Mouse (Mus musculus) liver, embryonic 14.5 days (tissue): ENCODE measurements around the gene Pfkp. TPM values are rescaled to one million over a fixed set of nuclear protein-coding genes. Genes with fewer than 3 reads are reported as not detected.

Experiments used
- ATAC-seq: fragments of 200-750 bp; cut with Nextera tagmentation; 2 replicates; pipeline ENCODE4 v1.8.0; 2017; ENCODE audit warnings: moderate number of reproducible peaks, mild to moderate bottlenecking, moderate library complexity; ENCODE audit not compliant: insufficient read depth
- DNase-seq, 3 experiments: peaks; one replicate each; pipeline ENCODE4 v3.0.0-alpha.2; 2012 to 2013; ENCODE audit warnings: low read depth in 3 of 3, low spot score in 3 of 3
- H3K27ac ChIP-seq: fragments of 300-500 bp; sonication (generic); 2 replicates; pipeline ENCODE4 v1.5.1; 2014; ENCODE audit warnings: moderate library complexity, mild to moderate bottlenecking, control low read depth, inconsistent platforms
- H3K27me3 ChIP-seq: fragments of 300-500 bp; sonication (generic); 2 replicates; pipeline ENCODE4 v1.6.1; 2014; ENCODE audit warnings: mild to moderate bottlenecking, low read length, moderate library complexity; ENCODE audit not compliant: control insufficient read depth, insufficient read depth
- H3K36me3 ChIP-seq: fragments of 300-500 bp; sonication (generic); replicated peaks from 2 replicates; pipeline ENCODE4 v1.6.1; 2014; ENCODE audit warnings: low read depth; ENCODE audit not compliant: control insufficient read depth, insufficient read depth
- H3K4me1 ChIP-seq, 2 experiments: fragments of 200-500 bp in 1 of 2; fragments of 300-500 bp in 1 of 2; sonication (generic) in 1 of 2; replicated peaks; 2 replicates each; pipeline ENCODE4 v1.6.1; 2012 to 2014; ENCODE audit warnings: antibody characterized with exemption in 1 of 2, inconsistent platforms in 1 of 2, low read length in 1 of 2; ENCODE audit not compliant: control insufficient read depth in 2 of 2, insufficient read depth in 2 of 2
- H3K4me2 ChIP-seq: fragments of 300-500 bp; sonication (generic); 2 replicates; pipeline ENCODE4 v1.6.1; 2014; ENCODE audit warnings: low read depth, mild to moderate bottlenecking, control low read depth, moderate library complexity
- H3K4me3 ChIP-seq, 2 experiments: fragments of 200-500 bp in 1 of 2; fragments of 300-500 bp in 1 of 2; sonication (generic) in 1 of 2; 2 replicates each; pipeline ENCODE4 v1.5.1; 2012 to 2014; ENCODE audit warnings: low read depth in 2 of 2, low read length in 2 of 2, mild to moderate bottlenecking in 2 of 2, control low read depth in 1 of 2, inconsistent platforms in 1 of 2, moderate library complexity in 1 of 2; ENCODE audit not compliant: insufficient read depth in 1 of 2
- H3K9ac ChIP-seq: fragments of 300-500 bp; sonication (generic); replicated peaks from 2 replicates; pipeline ENCODE4 v1.6.1; 2014; ENCODE audit warnings: mild to moderate bottlenecking, control low read depth, moderate library complexity
- H3K9me3 ChIP-seq: fragments of 300-500 bp; sonication (generic); 2 replicates; pipeline ENCODE4 v1.6.1; 2016; ENCODE audit warnings: low read length, mixed read lengths; ENCODE audit not compliant: control insufficient read depth
- CTCF ChIP-seq: IDR thresholded peaks from 2 replicates; pipeline ENCODE4 v1.5.1; 2016; ENCODE audit warnings: antibody characterized with exemption, low read depth, control low read depth
- EP300 ChIP-seq: IDR thresholded peaks from 2 replicates; pipeline ENCODE4 v1.6.1; 2016; ENCODE audit warnings: antibody characterized with exemption, low read depth
- WGBS: fragments of 180-500 bp; shearing (Covaris S2); extraction: QIAGEN DNeasy Blood & Tissue Kit; methylation state at CpG from one replicate; pipeline ENCODE4 v1.1.7; 2014; ENCODE audit not compliant: insufficient replicate concordance; 5-methylcytosine and 5-hydroxymethylcytosine counted together
- polyA plus RNA-seq, 2 experiments: library from polyadenylated mRNA; depleted of rRNA in 1 of 2; stranded (reverse) in 1 of 2; unstranded in 1 of 2; fragments of >200 nt; fragmentation: Nextera tagmentation in 1 of 2; extraction: Ambion mirVana in 1 of 2; gene quantifications; 2 replicates each; pipeline versions ENCODE4 v1.2.1 to v1.2.3; 2012 to 2014

Pfkp gene
- polyA plus RNA-seq, 2 experiments, result 2.1 to 5.4 TPM

DNA sequence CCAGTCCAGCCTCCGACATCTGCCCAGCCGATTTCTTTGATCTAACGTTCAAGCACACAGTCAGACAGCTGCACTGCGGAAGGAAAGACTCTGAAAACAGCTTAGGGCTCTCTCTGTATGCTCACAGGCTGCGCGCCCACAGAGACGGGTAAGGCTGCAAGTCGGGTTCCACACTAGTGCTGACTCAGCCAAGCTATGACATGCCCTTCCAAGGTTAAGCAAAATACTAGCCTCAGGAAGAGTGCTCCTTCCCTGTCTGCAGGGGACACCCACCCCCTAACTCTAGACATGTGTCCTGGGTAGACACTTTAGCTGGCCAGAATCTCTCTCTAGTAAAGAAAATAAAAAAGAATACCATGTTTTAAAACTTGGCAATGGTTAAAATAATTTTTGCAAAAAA is 48.0 kb downstream of the Pfkp start:
- Histone ChIP-seq H3K36me3 (no peaks in the 10 kb centered on the region), H3K4me1 (no peaks in the 10 kb centered on the region), H3K9ac (no peak overlapping the region), H3K4me2 (no peak overlapping the region), H3K9me3 (no peaks in the 10 kb centered on the region), H3K27ac (no peak overlapping the region), H3K27me3 (no peaks in the 10 kb centered on the region), H3K4me3 (no peak overlapping the region)
- TF ChIP-seq CTCF, result no peak
- no peak for TF ChIP-seq EP300
- no peak for DNase-seq
- WGBS, result 74% methylated on average over 8 of the region's 8 CpGs
- no peak for ATAC-seq

DNA sequence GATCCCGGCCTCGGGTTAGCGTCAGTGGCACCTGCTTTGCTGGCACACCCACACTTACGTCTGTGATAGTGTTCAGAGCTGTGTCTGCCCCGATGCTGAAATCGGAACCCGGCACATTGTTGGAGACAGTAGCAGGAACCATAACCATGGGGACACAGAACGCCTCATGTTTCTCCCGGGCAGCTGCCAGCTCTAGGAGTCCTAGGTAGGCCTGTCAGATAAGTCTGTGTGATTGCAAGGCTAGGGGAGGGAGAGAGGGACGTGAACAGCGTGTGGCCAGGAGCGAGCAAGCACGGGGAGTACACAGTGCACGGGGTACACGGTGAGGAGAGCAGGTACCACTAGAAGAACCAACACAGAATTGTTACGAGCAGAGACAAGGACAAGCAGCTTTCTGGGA is 50.8 kb downstream of the Pfkp start:
- TF ChIP-seq EP300, result no peak
- no peak for TF ChIP-seq CTCF
- Histone ChIP-seq H3K4me2 (no peak overlapping the region), H3K9me3 (no peaks in the 10 kb centered on the region), H3K27me3 (no peaks in the 10 kb centered on the region), H3K9ac (no peak overlapping the region), H3K36me3 (no peaks in the 10 kb centered on the region), H3K27ac (no peak overlapping the region), H3K4me1 (no peaks in the 10 kb centered on the region), H3K4me3 (no peak overlapping the region)
- ATAC-seq, result no peak
- DNase-seq, result no peak
- WGBS, result 76% methylated on average over 16 of the region's 16 CpGs

DNA sequence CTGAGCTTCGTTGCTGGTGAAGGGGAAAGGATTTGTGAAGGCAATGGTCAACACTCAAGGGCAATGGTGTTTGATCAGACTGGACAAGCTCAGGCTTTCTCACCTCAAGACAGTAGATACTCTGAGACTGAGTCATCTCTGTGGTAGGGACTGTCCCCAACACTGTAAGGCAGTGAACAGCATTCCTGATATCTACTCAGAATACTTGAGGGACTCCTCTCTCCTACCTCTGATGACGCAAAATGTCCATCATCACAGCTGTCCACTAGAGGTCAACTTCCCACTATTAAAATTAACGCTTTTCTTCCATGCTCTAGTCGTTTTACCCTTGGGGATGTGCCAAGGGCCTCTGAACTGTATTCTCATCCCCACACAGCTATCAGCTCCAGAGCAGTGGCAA is 53.2 kb downstream of the Pfkp start:
- 69% methylated on average over 4 of the region's 4 CpGs for WGBS
- TF ChIP-seq CTCF, result no peak
- TF ChIP-seq EP300, result no peak
- no peak for DNase-seq

DNA sequence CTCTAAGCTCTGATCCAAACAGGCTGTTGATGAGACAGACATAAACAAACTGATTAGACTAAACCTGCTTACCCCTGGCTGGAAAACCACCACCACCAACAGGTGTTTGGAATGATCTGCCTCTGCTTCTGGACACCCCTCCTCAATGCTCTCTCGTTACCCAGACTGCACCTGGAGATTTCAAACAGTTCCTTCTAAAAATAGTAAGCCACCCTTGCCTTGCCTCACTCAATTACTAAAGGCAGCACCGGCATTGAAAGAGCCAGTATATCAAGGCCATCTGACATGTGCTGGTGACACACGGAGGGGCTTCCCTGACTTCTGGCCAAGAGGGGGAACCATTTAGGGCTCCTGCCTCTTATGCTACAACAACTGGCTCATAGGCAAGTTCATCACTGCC is 57.7 kb downstream of the Pfkp start:
- no peak overlapping the region for H3K4me3 ChIP-seq
- no peaks in the 10 kb centered on the region for H3K9me3 ChIP-seq
- H3K36me3 ChIP-seq, result no peaks in the 10 kb centered on the region
- no peak for TF ChIP-seq CTCF
- TF ChIP-seq EP300, result no peak
- DNase-seq, result no peak
- H3K4me2 ChIP-seq, result no peak overlapping the region
- WGBS, result 37% methylated on average over 3 of the region's 3 CpGs
- ATAC-seq, result no peak
- no peak overlapping the region for H3K9ac ChIP-seq
- no peaks in the 10 kb centered on the region for H3K27me3 ChIP-seq
- H3K27ac ChIP-seq, result no peak overlapping the region
- no peaks in the 10 kb centered on the region for H3K4me1 ChIP-seq

More for the DNA sequence above, 53.2 kb downstream of the Pfkp start:
- no peak for ATAC-seq
- Histone ChIP-seq H3K27me3 (no peaks in the 10 kb centered on the region), H3K36me3 (no peaks in the 10 kb centered on the region), H3K4me3 (no peak overlapping the region), H3K4me2 (no peak overlapping the region), H3K9ac (no peak overlapping the region), H3K9me3 (no peaks in the 10 kb centered on the region), H3K27ac (no peak overlapping the region), H3K4me1 (no peaks in the 10 kb centered on the region)

DNA sequence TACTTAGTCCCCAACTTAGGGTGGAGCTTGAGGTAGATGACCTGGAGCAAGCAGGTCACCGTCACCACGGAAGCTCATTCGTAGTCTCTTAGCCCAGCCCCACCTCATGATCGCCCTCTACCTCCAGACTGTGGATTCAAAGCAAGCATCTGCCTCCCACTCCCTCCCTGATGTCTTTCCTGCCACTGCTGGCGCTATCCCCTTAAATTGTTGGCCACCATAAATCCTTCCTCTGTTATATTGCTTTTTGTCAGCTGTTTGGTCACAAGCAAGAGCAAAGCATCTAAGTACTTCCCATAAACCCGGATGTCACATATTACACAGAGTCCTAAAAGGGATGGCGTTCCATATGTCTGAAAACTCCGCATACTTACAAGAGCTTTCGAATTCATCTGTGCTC is 62.6 kb downstream of the Pfkp start:
- no peak for TF ChIP-seq EP300
- peak; percentile 35 for TF ChIP-seq CTCF
- Histone ChIP-seq H3K9me3 (no peaks in the 10 kb centered on the region), H3K9ac (no peak overlapping the region), H3K4me3 (no peak overlapping the region), H3K4me2 (no peak overlapping the region), H3K27ac (no peak overlapping the region), H3K27me3 (no peaks in the 10 kb centered on the region), H3K36me3 (peaks cover 8% of the 10 kb centered on the region; the same call in 1 of the 2 replicates), H3K4me1 (no peaks in the 10 kb centered on the region)
- DNase-seq (no peak), ATAC-seq (no peak)
- WGBS, result 74% methylated on average over 9 of the region's 9 CpGs

DNA sequence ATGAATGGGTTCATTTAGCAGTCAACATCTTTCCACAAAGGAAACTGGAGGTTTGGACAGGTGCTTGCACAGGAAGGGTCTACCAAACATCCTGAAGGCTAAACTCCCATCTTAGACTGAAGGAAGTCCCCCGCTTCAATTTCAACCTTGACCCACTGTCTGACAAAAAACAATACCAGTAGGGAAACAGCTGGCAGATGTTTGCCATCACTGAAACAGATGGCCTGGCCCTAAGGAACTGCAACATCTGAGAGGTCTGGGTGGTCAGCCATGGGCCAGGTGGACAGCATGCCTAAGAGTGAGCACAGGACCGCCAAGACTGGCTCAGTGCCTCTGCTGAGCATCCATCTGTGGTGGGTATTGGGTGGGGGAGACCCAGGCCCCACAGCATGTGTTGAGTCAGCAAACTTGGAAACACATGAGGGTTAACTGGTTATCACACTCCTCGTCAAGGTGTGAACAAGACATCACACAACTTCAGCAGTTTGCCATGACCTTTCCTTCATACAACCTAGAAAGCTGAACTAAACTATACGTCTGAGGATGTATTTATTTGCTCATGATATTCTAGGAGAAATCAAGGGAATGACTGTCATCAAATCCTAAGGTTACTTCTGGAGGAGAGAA is 65.0 kb downstream of the Pfkp start:
- Histone ChIP-seq H3K27ac (no peak overlapping the region), H3K9ac (no peak overlapping the region), H3K27me3 (no peaks in the 10 kb centered on the region), H3K4me2 (no peak overlapping the region), H3K9me3 (no peaks in the 10 kb centered on the region), H3K4me3 (no peak overlapping the region), H3K4me1 (no peaks in the 10 kb centered on the region), H3K36me3 (peaks cover 29% of the 10 kb centered on the region)
- ATAC-seq (no peak), DNase-seq (no peak)
- 70% methylated on average over 4 of the region's 4 CpGs for WGBS
- TF ChIP-seq EP300 (no peak), CTCF (no peak)
